Mouse (Mus musculus): Measurements from ENCODE around the gene Rapgef4. TPM values are rescaled to one million over a fixed set of nuclear protein-coding genes. Genes with fewer than 3 reads are reported as not detected.

Rapgef4 gene
- polyA plus RNA-seq, 1 experiment from 2014 or later, result 3.6 TPM

GRCm38 (mm10) chr2:72238925-72239324 is 257.9 kb downstream of the Rapgef4 start:
- ATAC-seq (ENCODE audit: low FRiP score, low TSS enrichment) (no peak), DNase-seq (ENCODE audit: low spot score) (no peak)
- Histone ChIP-seq H3K36me3 (ENCODE audit: control insufficient read depth, insufficient read depth, low read length) (no peaks in the 10 kb centered on the region; the same call in 1 of the 2 replicates), H3K27ac (replicated peaks) (no peak overlapping the region), H3K9ac (ENCODE audit: low read length) (no peak overlapping the region), H3K4me3 (ENCODE audit: low read depth, low read length) (no peak overlapping the region), H3K9me3 (ENCODE audit: control insufficient read depth, low read length) (no peaks in the 10 kb centered on the region), H3K4me2 (replicated peaks; ENCODE audit: low read depth) (no peak overlapping the region), H3K4me1 (replicated peaks; ENCODE audit: control insufficient read depth, insufficient read depth) (no peaks in the 10 kb centered on the region), H3K27me3 (ENCODE audit: control insufficient read depth, insufficient read depth, low read length) (no peaks in the 10 kb centered on the region)
- TF ChIP-seq CTCF (IDR thresholded peaks at IDR 0.05; ENCODE audit: low read depth) (no peak), EP300 (optimal IDR thresholded peaks at IDR 0.05) (no peak)
- 79% methylated on average over 11 of the region's 11 CpGs for WGBS

DNA sequence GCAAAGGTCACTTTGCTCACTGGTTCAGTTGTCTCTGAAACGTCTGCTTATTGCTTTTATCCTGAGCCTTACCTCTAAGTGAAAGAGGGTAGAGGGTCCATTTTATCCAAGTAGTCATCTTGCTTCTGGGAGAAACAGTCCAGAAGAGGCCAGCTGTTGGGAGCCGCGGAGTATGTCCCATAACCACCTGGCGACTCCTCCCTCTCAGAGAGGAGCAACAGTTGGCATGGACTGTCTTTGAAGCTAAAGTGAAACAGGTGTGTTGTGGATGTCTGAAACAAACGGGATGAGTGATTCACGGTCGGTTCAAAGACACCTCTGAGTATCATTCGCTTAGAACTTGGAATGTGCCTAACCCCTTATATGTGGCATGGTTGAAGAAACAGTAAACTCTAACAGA is 258.4 kb downstream of the Rapgef4 start:
- no peak for TF ChIP-seq EP300 (optimal IDR thresholded peaks at IDR 0.05)
- TF ChIP-seq CTCF (IDR thresholded peaks at IDR 0.05; ENCODE audit: low read depth), result no peak
- DNase-seq (ENCODE audit: low spot score) (no peak), ATAC-seq (ENCODE audit: low FRiP score, low TSS enrichment) (no peak)
- H3K4me3 ChIP-seq (ENCODE audit: low read depth, low read length), result no peak overlapping the region
- WGBS, result 72% methylated on average over 8 of the region's 8 CpGs
- no peaks in the 10 kb centered on the region for H3K27me3 ChIP-seq (ENCODE audit: control insufficient read depth, insufficient read depth, low read length)
- H3K9me3 ChIP-seq (ENCODE audit: control insufficient read depth, low read length), result no peaks in the 10 kb centered on the region
- no peaks in the 10 kb centered on the region for H3K4me1 ChIP-seq (replicated peaks; ENCODE audit: control insufficient read depth, insufficient read depth)
- no peaks in the 10 kb centered on the region; the same call in 1 of the 2 replicates for H3K36me3 ChIP-seq (ENCODE audit: control insufficient read depth, insufficient read depth, low read length)
- no peak overlapping the region for H3K9ac ChIP-seq (ENCODE audit: low read length)
- no peak overlapping the region for H3K27ac ChIP-seq (replicated peaks)
- no peak overlapping the region for H3K4me2 ChIP-seq (replicated peaks; ENCODE audit: low read depth)

- H3K27ac ChIP-seq (replicated peaks), result no peak overlapping the region; the same call in 1 of the 2 replicates
- ATAC-seq (ENCODE audit: low FRiP score, low TSS enrichment) (no peak), DNase-seq (ENCODE audit: low spot score) (no peak)
- WGBS, result 48% methylated on average over 7 of the region's 7 CpGs
- H3K9me3 ChIP-seq (ENCODE audit: control insufficient read depth, low read length), result no peaks in the 10 kb centered on the region
- H3K27me3 ChIP-seq (ENCODE audit: control insufficient read depth, insufficient read depth, low read length), result no peaks in the 10 kb centered on the region
- TF ChIP-seq EP300 (optimal IDR thresholded peaks at IDR 0.05) (no peak), CTCF (IDR thresholded peaks at IDR 0.05; ENCODE audit: low read depth) (no peak)
- no peak overlapping the region for H3K4me3 ChIP-seq (ENCODE audit: low read depth, low read length)
- no peaks in the 10 kb centered on the region for H3K4me1 ChIP-seq (replicated peaks; ENCODE audit: control insufficient read depth, insufficient read depth)
- H3K4me2 ChIP-seq (replicated peaks; ENCODE audit: low read depth), result no peak overlapping the region
- H3K36me3 ChIP-seq (ENCODE audit: control insufficient read depth, insufficient read depth, low read length), result no peaks in the 10 kb centered on the region; the same call in 1 of the 2 replicates
- H3K9ac ChIP-seq (ENCODE audit: low read length), result no peak overlapping the region
Observed at GRCm38 (mm10) chr2:72239993-72240392, 259.0 kb downstream of the Rapgef4 start.

- no peak overlapping the region for H3K4me3 ChIP-seq (ENCODE audit: low read depth, low read length)
- ATAC-seq (ENCODE audit: low FRiP score, low TSS enrichment) (no peak), DNase-seq (ENCODE audit: low spot score) (no peak)
- no peak overlapping the region for H3K4me2 ChIP-seq (replicated peaks; ENCODE audit: low read depth)
- no peaks in the 10 kb centered on the region for H3K4me1 ChIP-seq (replicated peaks; ENCODE audit: control insufficient read depth, insufficient read depth)
- H3K27ac ChIP-seq (replicated peaks), result no peak overlapping the region
- TF ChIP-seq EP300 (optimal IDR thresholded peaks at IDR 0.05), result no peak
- no peak for TF ChIP-seq CTCF (IDR thresholded peaks at IDR 0.05; ENCODE audit: low read depth)
- no peak overlapping the region for H3K9ac ChIP-seq (ENCODE audit: low read length)
- 87% methylated on average over 7 of the region's 7 CpGs for WGBS
- no peaks in the 10 kb centered on the region; the same call in 1 of the 2 replicates for H3K36me3 ChIP-seq (ENCODE audit: control insufficient read depth, insufficient read depth, low read length)
- no peaks in the 10 kb centered on the region for H3K9me3 ChIP-seq (ENCODE audit: control insufficient read depth, low read length)
- H3K27me3 ChIP-seq (ENCODE audit: control insufficient read depth, insufficient read depth, low read length), result no peaks in the 10 kb centered on the region
Observed at GRCm38 (mm10) chr2:72240691-72241090, 259.7 kb downstream of the Rapgef4 start.

GRCm38 (mm10) chr2:72241714-72242472 is 260.9 kb downstream of the Rapgef4 start:
- H3K4me1 ChIP-seq (replicated peaks; ENCODE audit: control insufficient read depth, insufficient read depth), result no peaks in the 10 kb centered on the region
- no peaks in the 10 kb centered on the region for H3K9me3 ChIP-seq (ENCODE audit: control insufficient read depth, low read length)
- H3K4me3 ChIP-seq (ENCODE audit: low read depth, low read length), result 0 out of 2 replicates have a peak overlapping the region, but pooled peaks have one; percentile 21
- ATAC-seq (ENCODE audit: low FRiP score, low TSS enrichment) (no peak), DNase-seq (ENCODE audit: low spot score) (peak; percentile 37)
- peak overlapping the region; percentile 40 for H3K4me2 ChIP-seq (replicated peaks; ENCODE audit: low read depth)
- TF ChIP-seq EP300 (optimal IDR thresholded peaks at IDR 0.05), result no peak
- TF ChIP-seq CTCF (IDR thresholded peaks at IDR 0.05; ENCODE audit: low read depth), result no peak
- no peak overlapping the region for H3K9ac ChIP-seq (ENCODE audit: low read length)
- 0 out of 2 replicates have a peak overlapping the region, but pooled peaks have one; percentile 24 for H3K27ac ChIP-seq (replicated peaks)
- no peaks in the 10 kb centered on the region; the same call in 1 of the 2 replicates for H3K36me3 ChIP-seq (ENCODE audit: control insufficient read depth, insufficient read depth, low read length)
- WGBS, result 40% methylated on average over 14 of the region's 14 CpGs
- no peaks in the 10 kb centered on the region for H3K27me3 ChIP-seq (ENCODE audit: control insufficient read depth, insufficient read depth, low read length)

All from stomach, postnatal 0 days (tissue).